Mouse (Mus musculus) CH12.LX (cell line): Measurements from ENCODE around the gene Sdhaf1. TPM values are rescaled to one million over a fixed set of nuclear protein-coding genes. Genes with fewer than 3 reads are reported as not detected.

Experiments used
- DNase-seq: peaks from one replicate; pipeline ENCODE4 v3.0.0-alpha.2; 2013; ENCODE audit errors: extremely low read depth
- H3K27ac ChIP-seq: 2 replicates; pipeline ENCODE4 v1.5.1; 2012; ENCODE audit warnings: low read depth, mild to moderate bottlenecking, control low read depth, moderate library complexity; ENCODE audit not compliant: insufficient read depth
- H3K27me3 ChIP-seq: replicated peaks from 2 replicates; pipeline ENCODE3; 2012; ENCODE audit warnings: inconsistent platforms
- H3K36me3 ChIP-seq, 2 experiments: replicated peaks in 1 of 2; 2 replicates each; pipeline versions ENCODE3 to v1.6.1; 2012; ENCODE audit warnings: inconsistent platforms in 1 of 2, low read length in 1 of 2, mild to moderate bottlenecking in 1 of 2, mixed read lengths in 1 of 2, moderate library complexity in 1 of 2; ENCODE audit not compliant: control insufficient read depth in 1 of 2, insufficient read depth in 1 of 2
- H3K4me1 ChIP-seq, 2 experiments: 2 replicates each; pipeline ENCODE4 v1.6.1; 2012; ENCODE audit warnings: inconsistent platforms in 1 of 2, moderate library complexity in 1 of 2; ENCODE audit not compliant: insufficient read depth in 2 of 2, control insufficient read depth in 1 of 2
- H3K4me2 ChIP-seq: 2 replicates; pipeline ENCODE4 v1.6.1; 2012; ENCODE audit warnings: low read depth, mild to moderate bottlenecking, control low read depth; ENCODE audit not compliant: poor library complexity, insufficient read depth, severe bottlenecking
- H3K4me3 ChIP-seq, 3 experiments: fragments of 150-350 bp in 1 of 3; sonication (generic) in 1 of 3; replicated peaks in 1 of 3; 2 replicates each; pipeline versions ENCODE3 to v1.5.1; 2011 to 2012; ENCODE audit warnings: low read depth in 2 of 3, low read length in 2 of 3, mild to moderate bottlenecking in 2 of 3, moderate library complexity in 2 of 3, control low read depth in 1 of 3, improper control_type of control experiment in 1 of 3, inconsistent platforms in 1 of 3, mixed read lengths in 1 of 3; ENCODE audit not compliant: poor library complexity in 1 of 3
- H3K79me2 ChIP-seq: replicated peaks from 2 replicates; pipeline ENCODE4 v1.6.1; 2012; ENCODE audit warnings: mild to moderate bottlenecking, moderate library complexity; ENCODE audit not compliant: control insufficient read depth, poor library complexity, insufficient read depth, severe bottlenecking; ENCODE audit errors: extremely low read depth
- H3K9ac ChIP-seq: 2 replicates; pipeline ENCODE4 v1.6.1; 2012; ENCODE audit warnings: low read depth, mild to moderate bottlenecking, control low read depth, moderate library complexity; ENCODE audit not compliant: insufficient read depth
- H3K9me3 ChIP-seq: replicated peaks from 2 replicates; pipeline ENCODE3; 2012; ENCODE audit warnings: low read length, inconsistent platforms, mixed read lengths
- BHLHE40 ChIP-seq: IDR thresholded peaks from 2 replicates; pipeline ENCODE4 v1.6.1; 2011; ENCODE audit warnings: mild to moderate bottlenecking, low read depth, low read length, improper control_type of control experiment
- CHD1 ChIP-seq: IDR thresholded peaks from 2 replicates; pipeline ENCODE4 v1.6.1; 2012; ENCODE audit warnings: low read depth, low read length, improper control_type of control experiment, inconsistent platforms
- CTCF ChIP-seq, 2 experiments: IDR thresholded peaks in 1 of 2; conservative IDR thresholded peaks in 1 of 2; 2 replicates each; pipeline ENCODE4 v1.5.1; 2011 to 2012; ENCODE audit warnings: low read depth in 2 of 2, low read length in 2 of 2, improper control_type of control experiment in 1 of 2, inconsistent platforms in 1 of 2, mild to moderate bottlenecking in 1 of 2, moderate library complexity in 1 of 2
- ELF1 ChIP-seq: IDR thresholded peaks from 2 replicates; pipeline ENCODE4 v1.6.1; 2014; ENCODE audit warnings: low read depth, mild to moderate bottlenecking, inconsistent platforms, low read length, improper control_type of control experiment
- HCFC1 ChIP-seq: IDR thresholded peaks from 2 replicates; pipeline ENCODE4 v1.6.1; 2012; ENCODE audit warnings: low read depth, mild to moderate bottlenecking, inconsistent platforms, low read length, improper control_type of control experiment
- IRF4 ChIP-seq: IDR thresholded peaks from 2 replicates; pipeline ENCODE4 v1.6.1; 2014; ENCODE audit warnings: low read depth, mild to moderate bottlenecking, inconsistent platforms, low read length, improper control_type of control experiment
- JUN ChIP-seq: IDR thresholded peaks from 2 replicates; pipeline ENCODE4 v1.6.1; 2011; ENCODE audit warnings: low read depth, mild to moderate bottlenecking, low read length, improper control_type of control experiment, moderate library complexity; ENCODE audit not compliant: insufficient read depth
- JUND ChIP-seq: conservative IDR thresholded peaks from 2 replicates; pipeline ENCODE4 v1.6.1; 2011; ENCODE audit warnings: low read depth, low read length, improper control_type of control experiment
- KAT2A ChIP-seq: IDR thresholded peaks from 2 replicates; pipeline ENCODE4 v1.6.1; 2012; ENCODE audit warnings: low read length, improper control_type of control experiment, inconsistent platforms; ENCODE audit not compliant: insufficient replicate concordance
- MAZ ChIP-seq: IDR thresholded peaks from 2 replicates; pipeline ENCODE4 v1.6.1; 2012; ENCODE audit warnings: low read depth, mild to moderate bottlenecking, inconsistent platforms, low read length, improper control_type of control experiment, moderate library complexity
- MEF2A ChIP-seq: IDR thresholded peaks from 2 replicates; pipeline ENCODE4 v1.6.1; 2014; ENCODE audit warnings: low read depth, mild to moderate bottlenecking, inconsistent platforms, low read length, improper control_type of control experiment, borderline replicate concordance
- NELFE ChIP-seq: IDR thresholded peaks from 2 replicates; pipeline ENCODE4 v1.6.1; 2011; ENCODE audit warnings: low read depth, low read length, improper control_type of control experiment
- PAX5 ChIP-seq: IDR thresholded peaks from 2 replicates; pipeline ENCODE4 v1.6.1; 2012; ENCODE audit warnings: low read length, inconsistent platforms, mixed read lengths
- POLR2A ChIP-seq: IDR thresholded peaks from 2 replicates; pipeline ENCODE4 v1.6.1; 2011; ENCODE audit warnings: low read depth, mild to moderate bottlenecking, improper control_type of control experiment, low read length
- POLR2AphosphoS2 ChIP-seq: IDR thresholded peaks from 2 replicates; pipeline ENCODE4 v1.6.1; 2011; ENCODE audit warnings: low read depth, low read length, improper control_type of control experiment
- RAD21 ChIP-seq: IDR thresholded peaks from 2 replicates; pipeline ENCODE4 v1.6.1; 2011; ENCODE audit warnings: low read depth, mild to moderate bottlenecking, low read length, improper control_type of control experiment, moderate library complexity
- RCOR1 ChIP-seq: conservative IDR thresholded peaks from 2 replicates; pipeline ENCODE4 v1.6.1; 2012; ENCODE audit warnings: low read depth, mild to moderate bottlenecking, inconsistent platforms, low read length, improper control_type of control experiment
- SIN3A ChIP-seq: IDR thresholded peaks from 2 replicates; pipeline ENCODE4 v1.6.1; 2012; ENCODE audit warnings: low read length, improper control_type of control experiment, inconsistent platforms
- SMC3 ChIP-seq: IDR thresholded peaks from 2 replicates; pipeline ENCODE4 v1.6.1; 2011; ENCODE audit warnings: low read depth, low read length, improper control_type of control experiment
- USF1 ChIP-seq: IDR thresholded peaks from 2 replicates; pipeline ENCODE4 v1.6.1; 2014; ENCODE audit warnings: low read depth, mild to moderate bottlenecking, inconsistent platforms, low read length, improper control_type of control experiment
- USF2 ChIP-seq: conservative IDR thresholded peaks from 2 replicates; pipeline ENCODE4 v1.6.1; 2011; ENCODE audit warnings: low read depth, low read length, improper control_type of control experiment
- dilution Hi-C: fragments of 300-500 bp; cut with MboI; formaldehyde crosslinking; loops from 2 replicates; pipeline ENCODE4 v1.14.3; 2020; ENCODE audit warnings: low sequenced_read_pairs; ENCODE audit not compliant: extremely low pct_unique_long_range_greater_than_20kb, extremely low pct_ligation_motif_present
- in situ Hi-C: fragments of 300-500 bp; cut with MboI; formaldehyde crosslinking; loops from 3 replicates; pipeline ENCODE4 v1.14.3; 2019; ENCODE audit warnings: low sequenced_read_pairs, low pct_ligation_motif_present, low pct_unique_long_range_greater_than_20kb, mixed read lengths
- polyA plus RNA-seq: library from polyadenylated mRNA; unstranded; fragments of >175 nt; gene quantifications from 2 replicates; pipeline ENCODE4 v1.2.1, GENCODE M21; 2012; ENCODE audit warnings: low read depth; ENCODE audit not compliant: insufficient read length
- total RNA-seq, 2 experiments: library from RNA; depleted of rRNA; stranded (reverse); fragments of 300-350 nt in 1 of 2; fragments of >200 nt in 1 of 2; gene quantifications; 2 replicates each; pipeline ENCODE4 v1.2.3; 2012 to 2014

The Sdhaf1 gene
- total and polyA plus RNA-seq, 3 experiments, result 8.8 to 18.5 (median 12.8) TPM

GRCm38 (mm10) chr7:30300914-30301313 is 22.8 kb downstream of the Sdhaf1 start:
- dilution Hi-C loops (no loop called here), in situ Hi-C loops (no loop called here)
- Histone ChIP-seq H3K4me3 (no peak overlapping the region), H3K4me2 (no peak overlapping the region), H3K9me3 (peaks cover 3% of the 10 kb centered on the region), H3K27ac (no peak overlapping the region), H3K27me3 (peaks cover 49% of the 10 kb centered on the region), H3K4me1 (peaks cover 2 to 7% of the 10 kb centered on the region in 2 experiments; a peak in 2 of 4 replicates), H3K36me3 (no peaks in the 10 kb centered on the region), H3K9ac (no peak overlapping the region), H3K79me2 (no peaks in the 10 kb centered on the region)
- TF ChIP-seq RAD21 (peak; percentile 52), CTCF (conservative IDR thresholded peaks at IDR 0.05 in 1 of 2, IDR thresholded peaks at IDR 0.05 in 1 of 2; ENCODE audit: low read depth in 2 of 2, low read length in 2 of 2) (peak; percentile 64 to 89), USF1 (no peak), SMC3 (peak; percentile 27)
- peak; percentile 45 for DNase-seq

GRCm38 (mm10) chr7:30297266-30297665 is 26.4 kb downstream of the Sdhaf1 start:
- dilution Hi-C loops, result no loop called here
- TF ChIP-seq NELFE (no peak), BHLHE40 (no peak)
- TF ChIP-seq, all 38 proteins: peak for 0
- Histone ChIP-seq H3K27me3 (peaks cover 60% of the 10 kb centered on the region), H3K79me2 (no peaks in the 10 kb centered on the region), H3K4me2 (no peak overlapping the region), H3K4me3 (no peak overlapping the region), H3K9ac (no peak overlapping the region), H3K4me1 (peaks cover 2 to 7% of the 10 kb centered on the region in 2 experiments; a peak in 2 of 4 replicates), H3K36me3 (no peaks in the 10 kb centered on the region), H3K9me3 (peaks cover 3% of the 10 kb centered on the region), H3K27ac (no peak overlapping the region)
- in situ Hi-C loops, result no loop called here
- DNase-seq, result no peak

GRCm38 (mm10) chr7:30296816-30297215 is 26.9 kb downstream of the Sdhaf1 start:
- Histone ChIP-seq H3K9ac (no peak overlapping the region), H3K4me2 (no peak overlapping the region), H3K9me3 (peaks cover 3% of the 10 kb centered on the region), H3K27me3 (peaks cover 60% of the 10 kb centered on the region), H3K36me3 (no peaks in the 10 kb centered on the region), H3K4me1 (peaks cover 2 to 7% of the 10 kb centered on the region in 2 experiments; a peak in 2 of 4 replicates), H3K4me3 (no peak overlapping the region), H3K27ac (no peak overlapping the region), H3K79me2 (no peaks in the 10 kb centered on the region)
- DNase-seq, result no peak
- TF ChIP-seq RAD21 (no peak), JUN (no peak), USF2 (no peak), KAT2A (no peak), HCFC1 (no peak), MAZ (no peak), IRF4 (no peak), PAX5 (no peak), USF1 (no peak), ELF1 (no peak), RCOR1 (no peak), CHD1 (no peak), POLR2AphosphoS2 (no peak), SIN3A (no peak), POLR2A (no peak), JUND (no peak), MEF2A (no peak), BHLHE40 (no peak)
- dilution Hi-C loops (no loop called here), in situ Hi-C loops (no loop called here)
